In the genomic region with DNA sequence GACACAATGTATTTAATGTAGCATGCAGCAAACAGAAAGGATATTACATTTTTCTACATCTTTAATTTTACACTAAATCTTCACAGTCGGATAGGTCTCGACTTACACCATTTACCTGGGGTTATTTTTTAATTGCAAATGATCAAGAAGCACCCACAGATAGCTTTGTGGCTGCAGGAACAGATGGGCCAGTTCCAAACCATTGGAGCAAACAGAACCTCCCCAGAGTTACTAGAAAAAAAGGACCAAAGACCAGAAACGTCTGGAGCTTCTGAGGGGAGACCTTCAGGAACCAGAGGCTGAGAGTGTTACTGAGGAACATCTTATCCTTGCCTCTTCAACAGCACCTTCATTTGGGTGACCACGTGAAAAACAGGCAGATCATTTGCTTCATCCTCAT, we compare ENCODE assay signal across 15 mouse cellular contexts.
"Had no signal": no experiment of that assay in that cellular context is flagged by ENCODE, and none has a peak within 500 bp of the region (broad histone marks: within the 10 kb centered on the region; RNA-seq: fewer than 3 reads in every experiment).

No protein-coding gene starts in this region.

- H3K4me1 ChIP-seq: intestine, embryonic 15.5 days; liver, embryonic 13.5 days; stomach, embryonic 15.5 days had no signal

- H3K9me3 ChIP-seq: intestine, embryonic 15.5 days; liver, embryonic 13.5 days; stomach, embryonic 15.5 days had no signal

- DNase-seq: layer of hippocampus, postnatal 36 days; liver, embryonic 13.5 days; lung, adult 2 months; lung, postnatal 14 days; lung, postnatal 4 days; midbrain, embryonic 14.5 days; right cerebral cortex, adult 18-20 months; right cerebral cortex, postnatal 14 days; right cerebral cortex, postnatal 4 days; thymus, postnatal 25 days had no signal

- H3K9ac ChIP-seq: intestine, embryonic 15.5 days; liver, embryonic 13.5 days; stomach, embryonic 15.5 days had no signal

- H3K4me2 ChIP-seq: intestine, embryonic 15.5 days; liver, embryonic 13.5 days; midbrain, embryonic 11.5 days; stomach, embryonic 15.5 days had no signal

- ATAC-seq: intestine, embryonic 15.5 days had no signal

- H3K36me3 ChIP-seq: intestine, embryonic 15.5 days; liver, embryonic 13.5 days; stomach, embryonic 15.5 days had no signal

- H3K4me3 ChIP-seq: intestine, embryonic 15.5 days; left cerebral cortex, adult 2 months; liver, embryonic 13.5 days; stomach, embryonic 15.5 days had no signal

- H3K27me3 ChIP-seq: intestine, embryonic 15.5 days; liver, embryonic 13.5 days; stomach, embryonic 15.5 days had no signal

- H3K27ac ChIP-seq: intestine, embryonic 15.5 days; kidney, postnatal 0 days; left cerebral cortex, adult 2 months; liver, embryonic 13.5 days; stomach, embryonic 15.5 days had no signal
